Mouse (Mus musculus): ENCODE measurements around the gene Olfr304.
"Not testable (repeated sequence)": the region's sequence is repeated elsewhere in the genome, so short reads cannot be mapped to it uniquely, and the experiment has no call there.

Gene Olfr304

DNA sequence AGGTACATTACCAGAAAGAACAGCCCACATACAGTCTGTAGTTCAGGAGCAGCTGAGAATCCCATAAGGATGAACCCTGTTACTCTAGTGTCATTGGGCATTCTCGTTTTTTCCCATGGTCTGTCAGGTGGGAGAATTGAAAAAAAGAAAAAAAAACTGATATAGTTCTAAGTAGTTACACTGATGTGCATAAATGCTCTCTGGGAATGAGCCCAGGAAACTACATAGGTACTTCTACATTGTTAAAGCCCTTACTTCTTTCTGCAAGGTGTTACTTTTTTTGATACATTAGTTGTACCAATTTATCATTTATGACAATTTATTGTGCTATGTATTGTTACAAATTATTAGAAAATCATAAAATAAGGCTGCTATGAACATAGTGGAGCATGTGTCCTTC lies at the start of gene Olfr304:
TSS of gene Olfr304 (minus strand) at position 101 of the 400 bp plus-strand sequence.
- DNase-seq (ENCODE audit: low spot score), result no peak

DNA sequence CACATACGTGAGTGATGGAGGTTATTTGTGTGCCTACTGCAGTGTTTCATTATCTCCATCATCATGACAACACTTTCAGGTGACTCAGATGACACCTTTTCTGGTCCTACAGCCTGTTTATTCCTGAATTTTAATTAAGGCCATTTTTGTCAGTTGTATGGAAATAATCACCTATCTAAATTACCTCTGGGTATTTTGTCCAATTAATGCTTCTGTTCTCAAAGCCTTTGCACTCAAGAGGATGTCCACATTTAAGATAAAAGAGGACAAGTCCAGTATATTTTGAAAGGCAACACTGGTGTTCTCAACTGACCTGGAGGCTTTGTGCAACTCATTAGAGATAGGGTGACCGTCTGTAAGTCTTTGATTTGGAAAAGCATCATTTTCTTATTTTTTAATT lies 17.1 kb upstream of the Olfr304 start, which contains the start of gene Olfr301:
TSS of gene Olfr301 (plus strand) at position 301 of the 400 bp plus-strand sequence.
- DNase-seq (ENCODE audit: low spot score), result no peak

GRCm38 (mm10) chr7:86397689-86398088 lies 11.2 kb upstream of the Olfr304 start, which contains the start of gene Olfr303:
Olfr303 (minus strand) TSS chr7:86397789.
- no peak for DNase-seq (ENCODE audit: low spot score)

DNA sequence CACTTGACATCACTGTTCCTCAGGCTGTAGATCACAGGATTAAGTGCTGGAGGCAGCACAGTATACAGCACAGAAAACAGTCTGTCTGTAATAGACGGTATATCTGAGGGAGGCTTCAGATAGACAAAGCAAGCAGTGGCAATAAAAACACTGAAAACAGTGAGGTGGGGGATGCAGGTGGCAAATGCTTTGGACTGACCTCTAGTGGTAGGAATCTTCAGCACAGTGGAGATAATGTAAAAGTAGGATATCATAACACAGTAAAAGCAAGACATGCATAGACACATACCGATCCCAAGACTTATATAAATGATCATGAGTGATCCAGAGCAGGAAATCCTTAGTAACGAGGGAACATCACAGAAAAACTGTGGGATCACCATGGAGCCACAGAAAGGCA lies 689 bp downstream of the Olfr304 start:
- no peak for DNase-seq (ENCODE audit: low spot score)

DNA sequence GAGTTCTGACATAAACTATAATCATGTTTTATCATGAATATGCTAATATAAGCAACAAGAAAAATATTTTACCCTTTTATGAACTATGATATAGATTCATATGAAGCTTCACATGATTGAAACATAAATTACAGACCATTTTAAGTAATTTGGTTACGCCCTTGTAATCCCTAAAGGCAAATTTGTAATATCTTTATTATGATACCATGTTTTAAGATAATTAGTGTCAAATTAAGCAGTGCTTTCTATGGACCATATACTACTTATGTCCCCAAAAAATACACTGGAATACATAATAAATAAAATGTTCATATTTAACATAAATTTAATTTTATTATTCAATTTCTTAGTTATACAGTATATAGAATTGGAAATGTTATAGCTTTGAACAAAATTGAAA lies 19.6 kb downstream of the Olfr304 start, which contains the start of gene Olfr305:
TSS of gene Olfr305 (minus strand) at position 101 of the 400 bp plus-strand sequence.
- no peak for DNase-seq (ENCODE audit: low spot score)

- DNase-seq (ENCODE audit: low spot score), result not testable (repeated sequence)
These were observed 40.2 kb downstream of the Olfr304 start for GRCm38 (mm10) chr7:86346296-86346695.

DNA sequence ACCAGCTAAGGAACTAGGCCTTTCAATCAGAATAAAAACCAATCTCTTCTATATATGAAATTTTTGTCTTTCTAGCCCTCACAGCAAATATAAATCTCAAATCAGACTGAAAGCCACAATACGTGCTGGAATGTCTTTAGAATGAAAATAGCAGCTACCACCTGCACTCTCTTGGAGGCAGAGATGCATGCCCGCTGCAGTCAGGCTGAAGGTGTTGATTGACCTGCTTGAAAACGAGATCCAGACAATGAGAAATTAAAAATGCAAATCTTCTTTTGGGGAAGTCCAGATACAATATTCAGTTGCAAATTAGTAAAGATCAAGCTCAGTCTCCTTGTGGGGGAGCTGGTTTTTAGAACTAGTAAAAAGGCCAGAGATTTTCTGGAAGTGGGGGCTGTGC lies 42.2 kb downstream of the Olfr304 start:
- DNase-seq (ENCODE audit: low spot score), result no peak

GRCm38 (mm10) chr7:86342881-86343565 lies 43.4 kb downstream of the Olfr304 start:
- no peak for DNase-seq (ENCODE audit: low spot score)

DNA sequence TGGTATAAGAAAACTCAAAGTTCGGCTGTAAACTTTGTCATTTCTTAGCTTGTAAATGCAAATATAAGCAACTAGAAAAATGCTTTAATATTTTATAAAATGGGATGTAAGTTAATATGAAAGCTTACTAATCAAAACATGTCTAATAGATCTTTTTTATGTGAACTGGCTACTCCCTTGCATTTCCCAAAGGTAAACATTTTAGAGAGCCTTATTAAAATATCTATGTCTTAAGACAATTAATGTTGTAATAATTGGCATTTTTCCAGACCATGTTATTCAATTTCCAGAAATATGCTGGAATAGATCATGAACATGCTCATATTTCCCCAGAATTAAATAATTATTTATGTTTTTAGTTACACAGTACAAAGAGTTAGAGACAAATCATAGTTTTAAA lies 49.0 kb downstream of the Olfr304 start, which contains the start of gene Olfr307:
TSS of gene Olfr307 (minus strand) at position 101 of the 400 bp plus-strand sequence.
- no peak for DNase-seq (ENCODE audit: low spot score)
